Mouse (Mus musculus): ENCODE data around the gene Sept8. TPM values are rescaled to one million over a fixed set of nuclear protein-coding genes. Genes with fewer than 3 reads are reported as not detected.

Gene Sept8
- 1 to 10 TPM; 1.1 to 1.2 (median 1.1) TPM for polyA plus RNA-seq (2017; shearing (Covaris generic))

DNA sequence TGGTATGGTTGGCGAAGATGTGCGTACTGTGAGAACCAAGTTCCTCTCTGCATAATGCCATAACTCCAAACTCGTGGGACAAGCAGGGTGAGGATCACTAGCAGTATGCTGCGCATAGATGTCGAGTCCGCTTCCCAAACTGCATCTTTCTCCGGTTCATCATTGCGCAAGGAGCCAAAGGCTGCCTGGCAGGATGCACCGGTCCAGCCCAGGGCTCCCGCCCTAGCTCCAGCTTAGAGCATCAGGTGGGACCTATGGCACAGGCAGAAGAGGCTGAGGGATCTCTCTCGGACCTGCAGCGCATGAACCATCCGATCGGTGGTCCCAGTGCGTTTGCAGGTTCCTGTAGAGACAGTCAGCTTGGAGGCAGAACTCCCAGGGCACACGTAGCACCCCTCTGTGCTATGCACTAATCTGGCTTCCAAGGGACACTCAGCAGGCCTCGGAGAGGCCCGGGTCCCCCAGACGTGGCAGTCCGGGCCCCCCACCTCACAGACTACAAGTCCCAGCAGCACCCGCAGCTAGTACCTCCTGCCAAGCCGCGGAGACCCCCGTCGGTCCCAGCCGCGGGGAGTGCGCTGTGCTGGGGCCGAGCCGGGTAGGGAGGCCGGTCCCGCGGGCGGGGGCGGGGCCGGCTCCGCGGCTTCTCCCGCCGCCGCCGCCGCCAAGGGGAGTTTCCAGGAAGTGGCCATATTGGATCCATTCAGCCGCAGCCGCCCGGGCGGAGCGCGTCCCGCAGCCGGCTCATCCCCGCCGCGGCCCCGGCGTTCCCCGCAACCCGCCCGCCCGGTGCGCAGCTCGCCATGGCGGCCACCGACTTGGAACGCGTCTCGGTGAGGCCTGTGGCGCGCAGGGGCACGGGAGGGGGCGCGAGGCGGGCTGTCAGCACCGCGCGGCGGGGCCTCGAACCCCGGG, at the start of gene Sept8:
Gene Sept8, plus strand, starts transcription at position 51 of the 915 bp plus-strand sequence.
- peak; percentile 63 for ATAC-seq

DNA sequence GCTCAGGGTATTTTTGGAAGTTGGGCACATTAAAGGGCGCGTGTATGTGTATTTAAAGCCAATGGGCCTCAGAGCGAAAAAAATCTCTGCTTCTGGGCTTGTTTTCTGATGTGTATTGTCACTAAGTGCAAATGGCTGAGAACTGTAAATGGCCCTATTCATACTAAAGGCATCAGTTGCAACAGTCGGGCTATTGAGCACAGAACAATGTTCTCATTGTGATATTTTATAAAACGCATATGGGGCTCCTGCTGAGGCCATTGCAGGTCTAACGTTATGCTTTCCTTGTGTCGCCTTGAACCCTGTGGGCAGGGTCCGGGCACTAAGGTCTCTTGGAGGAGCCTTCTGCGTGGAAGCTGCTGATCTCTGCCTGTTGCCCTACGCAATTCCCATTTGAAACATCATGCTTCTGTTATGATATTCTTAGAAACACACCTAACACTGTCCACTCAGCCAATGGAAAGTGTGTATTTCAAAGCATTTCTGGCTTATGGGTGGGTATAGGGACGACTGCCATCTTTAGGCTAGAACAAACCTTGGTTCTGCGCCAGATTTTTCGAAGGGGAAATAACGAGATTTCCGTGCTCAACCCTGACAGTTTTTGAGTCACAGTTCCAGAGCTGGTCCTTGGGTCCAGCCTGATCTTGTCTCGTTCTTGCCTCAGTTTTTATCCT, 49.6 kb upstream of the Sept8 start:
- peak; percentile 21 for ATAC-seq

DNA sequence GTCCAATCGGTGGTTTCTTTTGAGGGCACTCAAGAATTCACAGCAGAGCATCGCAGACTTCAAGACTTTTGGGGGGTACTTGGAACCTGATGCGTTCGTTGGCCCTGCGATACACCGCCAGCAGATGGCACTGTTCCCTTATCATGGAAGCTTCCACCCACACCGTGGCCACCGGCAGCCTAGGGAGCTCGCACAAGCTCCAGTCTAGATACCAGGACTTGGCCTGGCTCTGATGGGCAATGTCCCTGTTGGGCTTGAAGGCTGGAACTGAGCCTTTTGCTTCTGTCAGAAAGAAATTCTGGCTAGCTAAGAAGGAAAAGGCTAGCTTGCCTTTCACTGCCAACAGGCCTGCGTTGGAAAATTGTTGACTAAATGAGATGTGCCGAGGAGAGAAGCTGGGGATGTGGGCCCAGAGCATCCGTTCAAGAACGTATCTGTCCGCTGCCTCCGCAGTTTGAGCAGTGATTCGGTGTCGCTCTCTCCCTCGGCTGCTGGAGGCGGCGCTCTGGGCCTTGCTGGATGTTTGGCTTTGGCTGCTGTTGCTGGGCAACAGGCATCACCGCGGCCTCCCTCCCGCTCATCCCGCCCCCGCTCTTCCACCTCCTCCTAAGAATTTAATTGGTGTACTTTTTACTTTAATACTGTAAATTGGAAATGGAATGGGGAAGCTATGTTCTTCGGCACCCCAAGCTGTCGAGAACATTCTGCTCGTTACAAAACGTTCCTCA, 48.9 kb upstream of the Sept8 start, which contains the start of gene Gm9837:
Gene Gm9837, minus strand, starts transcription at position 512 of the 728 bp plus-strand sequence.
- ATAC-seq, result peak; percentile 86

DNA sequence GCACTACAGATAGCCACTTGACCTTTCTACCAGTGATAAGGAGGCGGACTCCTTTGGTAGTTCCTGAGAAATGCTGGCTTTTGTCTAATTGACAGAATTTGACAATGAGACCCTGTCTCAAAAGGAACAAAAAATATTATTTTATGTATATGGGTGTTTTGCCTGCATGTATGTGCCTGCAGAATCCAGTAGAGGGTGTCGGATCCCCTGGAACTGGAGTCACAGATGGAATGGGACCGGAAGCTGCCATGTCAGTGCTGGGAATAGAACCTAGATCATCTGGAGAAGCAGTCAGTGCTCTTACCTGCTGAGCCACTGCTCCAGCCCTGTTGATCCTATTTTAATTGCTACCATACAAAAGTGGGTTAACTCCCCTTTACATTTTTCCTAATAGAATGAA, 46.3 kb upstream of the Sept8 start:
- ATAC-seq, result no peak

DNA sequence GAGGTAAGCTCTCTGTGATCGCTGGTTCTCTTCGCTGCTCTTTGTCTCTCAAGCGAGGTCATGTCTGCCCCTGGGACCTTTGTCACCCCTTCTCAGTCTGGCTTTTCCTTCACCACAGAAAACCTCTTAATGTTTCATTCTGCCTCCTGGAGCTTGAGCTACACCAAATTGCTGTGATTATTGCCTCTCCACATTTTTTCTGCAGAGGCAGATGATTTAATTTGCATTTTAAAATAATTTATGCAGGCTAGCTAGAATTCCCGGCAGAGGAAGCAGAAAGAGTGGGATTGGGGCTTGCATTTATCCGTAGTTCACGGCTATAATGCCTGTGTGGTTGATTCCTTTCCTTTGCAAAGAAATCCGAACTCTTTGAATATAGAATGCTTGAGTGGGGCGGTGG, 43.4 kb upstream of the Sept8 start:
- no peak for ATAC-seq

DNA sequence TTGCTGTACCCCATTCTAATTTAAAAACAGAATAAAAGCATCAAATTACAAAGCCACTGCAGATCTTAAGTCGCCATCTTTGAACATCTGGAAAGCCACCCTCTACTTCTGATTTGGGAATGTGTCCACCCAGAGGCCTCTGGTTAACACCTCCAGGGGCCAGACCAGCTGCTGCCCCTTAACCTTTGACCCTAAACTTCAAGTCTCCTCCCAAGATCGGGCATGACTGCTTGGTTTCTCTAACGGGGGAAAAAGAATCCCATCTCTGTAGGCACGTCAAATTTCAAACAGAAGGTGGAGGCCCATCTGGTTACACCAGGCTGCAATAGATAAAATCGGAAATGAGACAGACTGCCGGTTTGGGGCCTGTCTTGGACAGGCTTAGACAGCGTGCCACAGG, 41.2 kb upstream of the Sept8 start:
- ATAC-seq, result no peak

DNA sequence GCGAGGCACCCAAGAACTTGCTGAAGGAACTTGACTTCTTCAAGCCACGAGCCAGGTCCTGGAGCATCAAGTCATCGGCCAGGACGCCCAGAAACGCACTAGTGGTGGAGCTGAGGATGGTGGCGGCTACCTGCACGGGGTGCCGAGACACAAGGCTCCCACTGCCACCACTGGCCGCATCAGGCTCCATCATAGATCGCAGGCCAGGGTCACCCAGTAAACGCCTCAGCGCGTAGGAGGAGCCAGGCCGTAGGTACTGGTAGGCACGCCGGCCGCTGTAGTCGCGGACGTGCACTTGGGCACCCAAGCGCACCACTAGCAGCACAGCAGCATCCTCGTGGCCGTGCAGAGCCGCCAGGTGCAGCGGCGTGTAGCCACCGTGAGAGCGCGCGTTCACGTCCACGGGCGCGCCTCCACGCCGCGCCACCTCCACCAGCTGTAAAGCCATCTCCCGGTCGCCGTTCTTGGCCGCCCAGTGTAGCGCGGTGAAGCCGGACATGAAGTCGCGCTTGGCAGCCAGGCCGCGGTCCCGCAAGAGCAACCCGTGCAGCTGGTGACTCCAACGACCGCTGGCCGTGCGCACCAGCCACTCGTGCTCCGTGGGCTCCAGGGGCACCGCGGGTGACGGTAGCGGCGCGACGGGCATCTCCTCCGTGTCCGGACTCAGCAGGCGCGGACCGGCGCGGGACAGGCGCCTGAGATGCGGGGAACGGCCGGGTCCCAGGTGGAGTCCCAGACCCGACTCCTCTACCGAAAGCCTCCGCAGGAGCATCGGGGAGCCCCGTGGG, 40.5 kb upstream of the Sept8 start:
- ATAC-seq, result no peak

DNA sequence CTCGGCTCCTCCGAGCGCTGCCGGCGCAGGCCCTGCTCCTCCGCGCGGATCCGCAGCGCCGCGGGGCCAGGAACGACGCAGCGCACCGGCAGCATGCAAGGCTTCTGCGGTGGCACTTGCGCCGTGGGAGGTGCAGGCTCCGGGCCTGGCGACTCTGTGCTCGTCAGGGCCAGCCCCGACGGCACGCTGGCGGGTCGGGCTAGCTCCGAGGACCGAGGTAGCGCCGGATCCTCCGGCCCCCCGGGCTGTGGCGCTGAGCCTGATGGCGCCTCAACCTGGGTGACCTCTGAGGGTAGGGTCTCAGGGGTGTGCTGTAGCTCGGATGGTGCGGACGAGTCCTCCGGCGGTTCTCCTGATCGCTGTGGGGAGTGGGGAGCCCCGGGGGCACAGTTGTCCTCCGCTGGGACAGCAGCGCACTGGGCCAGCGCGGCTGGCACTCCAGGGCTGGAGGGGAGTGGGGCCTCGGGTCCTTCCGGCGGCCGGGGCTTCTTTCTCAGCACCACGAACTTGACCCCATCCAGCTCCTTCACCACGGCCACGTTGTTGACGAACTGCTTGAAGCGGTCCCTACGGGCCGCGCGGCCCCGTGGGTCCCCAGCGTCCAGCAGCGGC, 39.8 kb upstream of the Sept8 start:
- ATAC-seq, result no peak

DNA sequence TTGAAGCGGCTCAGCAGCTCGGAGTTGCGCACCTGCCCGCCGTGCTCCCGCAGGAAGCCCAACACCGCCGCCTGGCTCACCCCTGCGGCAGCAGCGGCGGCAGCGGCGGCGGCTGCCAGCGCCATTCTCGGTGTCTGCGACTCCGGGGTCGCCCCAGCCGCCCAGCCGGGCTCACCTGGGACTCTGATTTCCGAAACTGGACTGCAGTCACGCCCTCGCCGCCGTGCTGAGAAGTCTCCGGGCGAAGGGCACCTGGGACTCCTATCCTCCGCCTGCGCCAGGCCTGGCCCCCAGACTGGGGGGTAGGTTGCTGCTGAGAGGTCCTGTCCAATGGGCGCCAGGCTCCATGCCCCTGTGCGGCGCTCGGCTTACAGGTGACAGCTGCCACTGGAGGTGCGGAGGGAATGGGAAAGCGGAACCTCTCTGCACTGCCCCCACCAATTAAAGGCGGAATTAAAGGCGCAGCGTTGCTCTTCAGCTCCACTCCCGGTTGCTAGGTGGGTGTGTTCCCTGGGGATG, 39.2 kb upstream of the Sept8 start, which contains the start of the genes Gm9945 and Sowaha:
Gene Gm9945, plus strand, starts transcription at position 384 of the 519 bp plus-strand sequence.
Gene Sowaha, minus strand, starts transcription at position 492 of the 519 bp plus-strand sequence.
- ATAC-seq, result no peak

DNA sequence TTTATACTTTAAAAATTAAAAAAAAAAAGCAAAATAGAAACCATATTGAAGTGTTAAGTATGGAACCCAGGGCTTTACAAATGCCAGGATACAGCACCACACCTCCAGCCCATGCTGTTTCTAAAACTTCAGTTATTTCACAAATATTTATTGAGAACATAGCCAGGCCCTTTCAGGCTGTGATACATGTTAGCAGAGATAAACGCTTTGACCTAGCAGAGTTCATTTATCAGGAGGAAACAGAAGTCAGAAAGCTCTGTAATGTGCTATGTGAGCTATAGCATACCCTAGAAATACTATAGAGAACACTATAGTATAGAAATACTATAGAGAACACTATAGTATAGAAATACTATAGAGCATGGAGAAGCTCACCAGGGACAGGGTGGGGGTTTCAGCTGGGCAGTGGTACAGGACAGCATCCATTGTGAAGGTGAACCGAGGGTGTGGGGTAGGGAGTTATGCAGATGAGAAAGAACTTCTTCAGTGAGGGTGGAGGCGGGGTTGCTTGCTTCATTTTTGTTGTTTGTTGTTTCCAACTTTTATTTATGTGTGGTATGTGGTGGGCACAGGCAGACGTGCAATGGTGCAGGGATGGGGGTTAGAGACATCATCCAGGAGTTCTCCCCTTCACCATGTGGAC, 37.8 kb upstream of the Sept8 start:
- ATAC-seq, result no peak

DNA sequence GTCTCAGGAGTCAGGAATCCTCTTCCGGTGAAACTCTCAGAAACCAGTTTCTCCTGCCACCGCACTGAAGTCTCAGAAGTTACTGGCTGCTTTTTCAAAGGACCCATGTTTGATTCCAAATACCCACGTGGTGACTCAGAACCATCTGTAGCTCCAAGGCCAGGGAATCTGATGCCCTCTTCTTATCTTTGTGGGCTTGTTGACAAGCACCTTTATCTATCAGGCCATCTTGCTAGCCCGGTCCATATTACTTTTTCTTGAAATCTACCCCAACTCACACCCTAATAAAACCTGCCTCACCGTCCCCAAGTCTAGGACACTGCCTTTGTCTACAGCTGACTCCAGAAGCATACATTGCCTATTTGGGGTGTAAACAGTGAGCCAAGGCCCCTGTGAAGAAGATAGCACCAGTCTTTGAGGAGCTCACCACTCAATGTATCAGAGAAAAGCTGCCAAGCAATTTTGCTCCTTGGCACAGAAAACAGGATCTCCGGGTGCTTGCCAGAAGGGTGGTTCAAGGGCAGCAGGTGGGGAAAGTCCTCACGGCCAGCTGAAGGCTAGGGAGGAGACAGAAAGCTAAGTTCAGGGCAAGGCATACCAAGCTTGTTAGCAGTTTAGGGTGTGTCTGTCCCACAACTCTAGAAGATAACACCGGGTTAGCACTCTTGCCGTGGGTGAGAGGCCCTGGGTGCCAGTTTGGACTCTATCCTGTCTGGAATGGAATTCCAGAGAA, 35.7 kb upstream of the Sept8 start:
- ATAC-seq, result no peak

DNA sequence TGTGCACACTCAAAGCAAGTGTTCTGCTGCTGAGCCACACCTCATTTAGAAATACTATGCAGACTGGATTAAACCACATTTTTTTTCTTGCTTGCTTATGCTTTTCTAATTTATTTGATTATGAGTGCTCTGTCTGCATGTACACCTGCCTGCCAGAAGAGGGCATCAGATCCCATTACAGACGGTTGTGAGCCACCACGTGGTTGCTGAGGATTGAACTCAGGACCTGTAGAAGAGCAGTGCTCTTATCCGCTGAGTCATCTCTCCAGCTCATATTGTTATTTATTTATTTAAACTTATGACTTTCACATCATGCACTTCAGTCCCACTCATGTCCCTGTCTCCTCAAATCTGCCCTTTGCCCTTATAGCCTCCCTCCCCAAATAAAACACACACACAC, 33.3 kb upstream of the Sept8 start:
- ATAC-seq, result no peak

DNA sequence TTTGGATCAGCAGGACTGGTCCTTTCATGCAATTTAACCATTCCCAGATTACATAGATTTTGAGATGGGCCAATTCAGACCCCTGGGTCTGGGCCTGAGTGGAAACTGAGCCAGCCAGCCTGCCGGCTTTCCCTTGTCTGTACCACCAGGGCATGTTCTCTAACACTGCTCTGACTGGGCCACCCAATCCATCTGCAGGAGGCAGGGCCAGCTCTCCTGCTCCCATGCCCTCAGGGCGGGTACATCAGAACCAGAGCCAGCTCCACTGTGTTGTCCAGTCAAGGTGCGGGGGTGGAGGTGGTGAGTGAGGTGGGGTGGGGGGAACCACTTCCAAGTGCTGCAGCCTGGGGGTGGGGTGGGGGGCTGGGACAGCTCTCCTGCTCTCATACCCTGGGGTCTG, 32.7 kb upstream of the Sept8 start:
- no peak for ATAC-seq

DNA sequence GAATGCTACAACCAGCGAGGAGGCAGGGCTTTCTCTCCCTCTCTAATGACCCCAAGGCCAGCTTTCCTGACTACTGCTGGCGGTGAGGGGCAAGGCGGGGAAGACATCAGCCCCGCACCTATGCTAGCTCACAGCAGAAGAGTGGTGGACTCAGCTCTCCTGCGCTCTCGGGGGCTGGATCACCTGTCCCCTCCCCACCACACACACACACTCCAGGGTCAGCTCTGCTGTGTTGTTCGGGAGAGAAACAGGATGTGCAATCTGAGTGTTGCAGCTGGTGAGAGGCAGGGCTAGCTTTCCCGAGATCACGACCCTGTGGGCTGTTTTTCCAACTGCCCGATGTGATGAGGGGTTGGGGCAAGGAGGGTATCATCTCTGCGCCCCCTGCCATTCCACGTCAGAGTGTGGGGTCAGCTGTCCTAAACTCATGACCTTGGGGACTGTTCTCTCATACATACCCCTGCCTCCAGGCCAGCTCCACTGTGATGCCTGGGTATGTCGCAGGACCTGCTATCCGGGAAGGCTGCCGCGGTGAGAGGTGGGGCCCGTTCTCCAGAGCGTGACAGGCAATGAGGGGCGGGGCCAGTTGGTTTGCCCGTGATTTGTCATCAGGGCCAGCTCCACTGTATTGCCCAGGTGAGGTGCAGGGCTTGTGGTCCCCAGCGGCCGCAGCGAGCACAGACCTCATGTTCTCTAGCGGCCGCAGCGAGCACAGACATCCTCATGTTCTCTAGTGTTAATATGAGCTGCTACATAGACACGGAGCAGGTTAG, 32.0 kb upstream of the Sept8 start:
- no peak for ATAC-seq

DNA sequence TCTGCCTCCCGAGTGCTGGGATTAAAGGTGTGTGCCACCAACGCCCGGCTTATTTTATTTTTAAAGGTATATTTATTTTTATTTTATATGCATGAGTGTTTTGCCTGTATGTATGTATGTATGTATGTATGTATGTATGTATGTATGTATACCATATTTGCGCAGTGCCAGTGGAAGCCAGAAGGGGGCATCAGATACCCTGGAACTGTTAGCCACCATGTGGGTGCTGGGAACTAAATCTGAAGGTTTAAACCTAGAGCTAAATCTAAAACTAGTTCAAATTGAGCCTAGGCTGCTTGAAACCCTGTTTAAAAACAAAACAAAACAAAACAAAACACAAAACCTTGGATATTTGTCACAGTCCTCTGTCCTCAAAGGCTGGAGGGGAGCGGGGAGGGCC, 30.1 kb upstream of the Sept8 start:
- ATAC-seq, result no peak

DNA sequence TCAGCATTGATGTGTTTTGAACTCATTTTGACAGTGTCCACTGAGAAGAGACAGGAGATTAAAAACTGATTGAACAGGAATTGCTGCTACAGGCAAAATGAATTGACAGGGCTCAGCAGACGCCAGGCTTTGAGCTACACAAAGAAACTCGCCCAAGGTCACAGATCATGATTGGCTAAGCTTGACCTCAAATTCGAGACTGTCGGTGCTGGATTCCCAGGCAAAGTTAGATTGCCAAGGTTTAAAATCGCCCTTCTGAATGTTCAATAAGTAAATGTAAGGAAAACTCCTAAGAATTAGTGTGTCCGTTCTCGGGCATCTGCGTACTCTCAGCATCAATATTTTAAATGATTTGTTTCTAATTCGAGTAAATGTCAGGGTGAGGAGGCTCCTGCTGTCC, 29.6 kb upstream of the Sept8 start:
- no peak for ATAC-seq

DNA sequence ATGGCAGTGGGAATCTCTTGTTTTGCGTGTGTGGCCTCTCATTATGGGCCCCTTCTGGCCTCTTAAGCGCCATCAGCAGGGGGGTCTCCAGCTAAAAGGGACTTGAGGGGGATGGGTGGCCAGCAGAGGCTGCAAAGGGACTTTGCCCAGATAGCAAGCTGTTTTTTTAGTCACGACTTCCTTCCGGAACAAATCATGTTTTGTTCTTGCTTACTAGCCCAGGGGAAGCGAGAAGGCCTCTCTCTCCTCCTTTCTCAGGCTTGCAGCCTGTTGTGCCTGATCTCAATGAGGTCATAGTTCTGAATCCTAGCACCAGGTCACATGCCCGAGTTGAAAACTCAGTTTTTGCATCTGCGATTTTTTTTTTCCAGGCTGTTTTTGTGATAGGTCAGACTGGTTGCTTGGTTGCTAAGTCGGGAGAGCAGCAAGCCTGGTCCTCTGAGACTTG, 27.1 kb upstream of the Sept8 start:
- ATAC-seq, result no peak

DNA sequence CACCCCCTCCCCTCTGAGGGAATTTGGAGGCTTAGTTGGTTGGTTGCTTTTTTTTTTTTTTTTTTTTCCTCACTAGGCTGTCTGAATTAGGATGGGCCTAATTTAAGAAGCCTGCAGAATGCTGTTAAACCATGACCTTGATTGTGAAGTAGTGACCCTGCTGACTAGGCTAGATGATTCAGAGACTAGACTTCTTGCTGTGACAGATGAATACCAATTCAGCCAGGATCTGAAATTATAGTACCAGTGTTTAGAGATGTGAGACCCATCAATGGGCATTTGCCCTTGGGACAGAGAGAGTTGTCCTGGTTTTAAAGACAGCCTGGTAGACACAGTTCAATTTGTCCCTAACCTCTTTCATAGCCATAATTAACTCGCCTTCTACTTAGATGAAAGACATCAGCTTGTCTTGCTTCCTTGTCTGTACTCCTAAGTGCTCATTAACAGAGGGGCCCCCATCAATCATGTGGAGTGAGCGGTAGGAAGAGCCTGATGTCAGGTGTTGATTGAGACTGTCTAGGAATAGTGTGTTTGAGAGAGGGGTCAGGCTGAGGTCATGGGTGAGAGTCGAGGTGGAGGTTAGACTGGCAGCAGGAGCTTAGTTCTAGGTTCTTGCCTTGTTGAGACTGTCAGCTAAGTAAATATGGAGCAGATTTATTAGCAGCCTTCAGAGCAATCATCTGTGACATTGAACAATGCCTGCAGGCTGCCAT, 25.7 kb upstream of the Sept8 start:
- no peak for ATAC-seq

DNA sequence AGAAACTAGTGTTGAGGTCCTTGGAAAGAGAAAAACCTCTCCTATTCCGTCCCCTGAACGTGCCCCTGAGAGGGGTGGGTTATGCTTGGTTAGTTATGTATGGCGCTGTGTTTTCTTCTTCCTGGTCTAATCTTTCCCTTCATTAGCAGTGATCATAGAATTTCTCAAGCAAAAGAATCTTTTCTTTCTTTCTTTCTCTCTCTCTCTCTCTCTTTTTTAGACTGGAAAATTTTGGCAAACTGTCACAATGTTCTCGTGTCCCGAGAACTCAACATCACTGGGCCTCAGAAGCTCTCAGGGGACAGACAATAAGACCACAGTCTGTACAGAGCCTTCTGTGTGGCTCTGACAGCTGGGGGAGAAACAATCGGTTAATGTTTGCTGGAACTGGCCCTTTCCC, 23.6 kb upstream of the Sept8 start:
- ATAC-seq, result no peak

Data from inflammation-experienced regulatory T-cells, adult 6 months (primary cell).